Mouse (Mus musculus) monocyte, adult 5-6 weeks (primary cell): Measurements from ENCODE around the gene Fbxl13. TPM values are rescaled to one million over a fixed set of nuclear protein-coding genes. Genes with fewer than 3 reads are reported as not detected.

ENCODE experiments used
- ATAC-seq: fragments of 153-309, 156-312 bp; replicated peaks from 2 replicates; pipeline ENCODE4 v1.8.0; 2017; ENCODE audit warnings: mild to moderate bottlenecking; ENCODE audit not compliant: low TSS enrichment, insufficient number of reproducible peaks, severe bottlenecking, poor library complexity, low FRiP score
- total RNA-seq: library from RNA; stranded (forward); fragments of 200-1000, 200-491, 200-594 nt; gene quantifications from 3 replicates; pipeline ENCODE4 v1.2.3, GENCODE M21; 2017

The Fbxl13 gene
- total RNA-seq, 1 experiment from 2014 or later: not detected

DNA sequence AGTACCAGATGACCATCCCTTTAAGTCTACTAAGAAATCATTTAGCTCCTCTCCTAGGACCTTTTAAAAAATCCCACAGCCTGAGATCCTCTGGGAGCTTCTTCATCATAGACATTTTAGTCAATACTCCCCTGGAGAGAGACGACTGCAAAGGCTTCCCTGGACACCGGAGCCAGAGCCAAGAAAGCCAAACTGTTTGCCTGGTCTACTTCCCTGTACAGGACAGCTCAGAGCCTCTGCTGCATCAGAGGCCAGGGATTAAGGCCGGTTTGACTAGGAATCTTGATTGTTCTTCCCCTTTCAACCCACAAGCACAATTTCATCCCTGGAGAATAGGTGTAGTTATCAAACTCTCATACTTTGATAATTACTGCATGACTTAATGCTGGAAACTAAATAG, 148.6 kb downstream of the Fbxl13 start:
- no peak for ATAC-seq

- ATAC-seq: no peak
Measured at GRCm38 (mm10) chr5:21496321-21496720, 149.1 kb downstream of the Fbxl13 start.

GRCm38 (mm10) chr5:21494781-21495180, 150.7 kb downstream of the Fbxl13 start:
- no peak for ATAC-seq

- no peak for ATAC-seq
Measured at GRCm38 (mm10) chr5:21493294-21493999, 152.0 kb downstream of the Fbxl13 start.

DNA sequence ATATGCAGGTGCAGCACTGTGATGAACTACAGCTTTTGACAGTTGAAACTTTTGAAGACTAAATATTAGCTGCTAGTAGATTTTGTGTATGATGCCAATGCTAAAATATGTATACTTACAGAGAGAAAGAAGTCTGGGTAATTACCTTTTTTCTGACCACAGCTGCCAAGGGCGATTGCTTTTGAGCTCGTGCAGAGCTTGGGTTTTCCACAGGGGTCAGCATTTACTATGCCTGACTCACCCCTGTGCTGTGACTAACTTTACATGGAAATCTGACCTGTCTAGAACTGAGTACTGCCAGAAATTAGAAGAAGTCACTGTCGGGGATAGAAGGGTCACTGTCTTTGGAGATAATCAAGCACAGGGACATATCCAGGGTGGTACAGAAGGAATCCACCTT, 153.2 kb downstream of the Fbxl13 start:
- ATAC-seq: no peak

- ATAC-seq: no peak
Measured at GRCm38 (mm10) chr5:21491469-21491868, 154.0 kb downstream of the Fbxl13 start.

DNA sequence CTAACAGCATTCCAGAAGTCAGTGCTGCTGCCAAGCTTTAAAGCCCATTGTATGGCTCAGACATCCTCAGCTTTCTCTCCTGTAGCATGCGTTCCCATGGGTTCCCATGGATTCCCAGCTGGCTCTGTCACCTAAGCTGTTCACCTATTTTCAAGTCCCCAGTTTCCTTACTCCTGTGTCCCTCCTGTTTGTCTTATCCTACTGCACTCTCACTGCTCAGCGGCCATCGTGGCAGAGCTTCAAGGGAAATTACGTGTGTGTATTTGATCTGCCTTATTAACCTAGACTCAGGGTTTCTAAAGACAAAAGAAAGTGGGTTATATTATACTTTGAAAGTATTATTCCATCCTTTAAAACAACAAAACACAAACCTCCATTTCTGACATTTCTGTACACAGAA, 156.3 kb downstream of the Fbxl13 start:
- no peak for ATAC-seq

DNA sequence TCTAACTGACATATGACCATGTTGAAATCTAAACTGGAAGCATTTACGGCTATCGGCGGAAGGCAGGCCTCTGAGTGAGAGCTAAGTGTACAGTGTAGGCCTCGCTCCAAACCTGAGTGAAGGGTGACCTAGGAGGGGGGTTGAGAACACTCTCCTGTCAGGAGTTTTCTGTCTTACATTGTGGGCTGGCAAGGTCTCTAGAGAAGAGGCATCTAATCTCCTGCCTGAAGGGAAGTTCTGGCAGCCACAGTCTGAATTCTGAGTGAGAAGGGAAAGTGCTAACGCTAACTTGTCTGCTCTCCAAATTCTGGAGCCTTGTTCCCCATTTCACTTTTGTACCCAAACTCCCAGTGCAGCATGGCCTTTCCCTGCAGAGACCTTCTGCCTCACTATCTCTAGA, 156.9 kb downstream of the Fbxl13 start:
- ATAC-seq: no peak

DNA sequence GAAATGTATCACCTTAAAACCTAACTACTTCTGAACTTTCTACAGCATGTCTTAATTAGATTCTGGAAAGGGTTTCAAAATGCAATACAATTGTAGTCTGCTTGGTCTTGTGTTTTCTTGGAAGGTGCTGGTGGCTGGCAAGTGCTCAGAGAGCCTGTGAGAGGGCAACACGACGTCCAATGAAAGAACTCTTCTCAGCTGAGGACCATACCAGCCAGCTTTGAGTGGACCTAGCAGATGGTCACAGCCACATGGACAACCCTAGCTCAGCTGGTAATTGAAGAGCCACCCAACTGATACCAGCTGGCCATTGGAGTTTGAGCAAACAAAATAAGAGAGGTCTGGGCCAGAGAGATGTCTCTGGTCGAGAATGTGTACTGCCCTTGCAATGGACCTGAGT, 157.7 kb downstream of the Fbxl13 start:
- ATAC-seq: no peak

GRCm38 (mm10) chr5:21487306-21487705, 158.1 kb downstream of the Fbxl13 start:
- ATAC-seq: no peak

GRCm38 (mm10) chr5:21486798-21487197, 158.6 kb downstream of the Fbxl13 start:
- no peak for ATAC-seq

DNA sequence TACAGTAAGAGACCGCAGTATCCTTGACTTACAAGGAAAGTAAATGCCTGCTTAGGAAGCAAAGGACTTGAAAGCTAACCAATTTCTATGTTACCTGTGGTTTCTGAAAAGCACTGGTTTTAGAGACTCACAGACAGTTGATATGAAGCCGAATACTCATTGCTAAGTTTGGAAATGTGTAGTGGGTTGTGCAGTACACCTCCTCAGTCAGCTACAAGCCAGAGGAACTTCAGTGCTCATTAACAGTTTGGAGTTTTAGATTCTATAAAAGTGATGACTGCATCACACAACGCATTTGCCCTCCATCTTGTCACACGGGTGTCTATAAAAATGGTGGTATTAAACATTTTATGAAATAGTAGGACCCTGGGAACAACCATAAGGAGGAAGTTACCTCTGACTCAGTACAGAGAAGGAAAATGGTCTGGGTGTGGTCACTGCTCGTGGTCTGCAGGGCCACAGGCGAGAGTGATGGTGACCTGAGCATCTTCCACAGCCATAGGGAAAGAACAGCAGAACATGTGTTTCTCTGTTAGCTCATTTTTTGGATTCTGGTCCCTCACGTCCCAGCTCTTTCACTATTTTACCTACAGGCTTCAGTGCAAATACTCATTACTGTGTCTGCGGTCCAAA, 160.1 kb downstream of the Fbxl13 start:
- ATAC-seq: no peak

DNA sequence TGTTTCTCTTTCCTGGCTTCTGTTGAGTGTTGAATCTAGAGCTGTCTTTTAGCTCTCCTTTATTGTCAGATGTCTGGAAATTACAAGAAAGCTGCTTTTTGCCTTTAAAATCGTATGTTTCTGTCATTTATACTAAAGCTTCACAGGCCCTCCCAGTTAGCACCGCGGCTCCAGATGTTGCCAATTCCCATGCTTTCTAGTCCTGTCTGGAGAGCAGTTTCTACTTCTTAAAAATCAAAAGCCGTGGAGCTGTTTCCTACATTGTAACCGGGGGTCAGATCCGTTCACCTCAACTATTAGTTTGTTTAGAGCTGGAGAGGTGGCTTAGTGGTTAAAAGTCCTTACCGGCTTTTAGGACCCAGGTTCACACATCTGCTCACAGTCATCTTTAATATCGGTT, 162.2 kb downstream of the Fbxl13 start:
- no peak for ATAC-seq

- no peak for ATAC-seq
Measured at GRCm38 (mm10) chr5:21482446-21483222, 162.8 kb downstream of the Fbxl13 start.

DNA sequence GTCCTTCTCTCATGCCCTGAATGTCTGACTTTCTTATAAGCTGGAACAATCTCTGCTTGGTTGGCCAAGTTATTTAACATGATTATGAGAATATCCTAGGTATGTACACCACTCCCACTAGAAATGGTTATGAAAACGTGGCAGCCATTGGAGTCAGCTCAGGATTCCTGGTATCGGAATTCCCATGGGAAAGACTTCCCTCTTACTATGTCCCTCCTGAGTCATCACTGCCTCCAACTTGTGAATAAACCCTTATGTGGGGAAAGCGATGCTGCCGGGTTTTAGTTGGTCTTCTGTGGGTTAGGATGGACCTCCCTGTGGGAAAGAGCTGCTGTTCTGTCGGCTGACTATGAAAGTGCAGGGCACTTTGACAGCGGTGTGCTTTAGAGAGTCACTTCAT, 163.9 kb downstream of the Fbxl13 start:
- ATAC-seq: no peak

DNA sequence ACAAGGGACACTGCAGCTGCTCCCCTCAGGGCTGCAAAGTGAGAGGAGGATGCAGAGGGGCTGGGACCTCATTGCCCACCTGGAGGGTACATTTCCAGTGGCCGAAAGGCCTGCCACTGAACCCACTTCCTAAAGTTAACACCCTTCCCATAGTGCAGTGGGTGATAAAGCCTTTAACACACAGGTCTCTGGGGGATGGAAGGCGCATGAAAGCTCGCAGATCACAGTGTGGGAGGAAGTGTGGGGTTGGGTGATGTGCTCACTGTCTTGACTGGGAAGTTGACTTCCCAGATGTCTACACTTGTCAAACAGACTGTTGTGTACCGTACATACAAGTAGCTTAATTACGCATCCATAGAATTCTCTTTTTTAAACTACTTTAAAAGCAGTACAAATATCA, 165.7 kb downstream of the Fbxl13 start:
- ATAC-seq: no peak

- no peak for ATAC-seq
Measured at GRCm38 (mm10) chr5:21478428-21478827, 167.0 kb downstream of the Fbxl13 start.

DNA sequence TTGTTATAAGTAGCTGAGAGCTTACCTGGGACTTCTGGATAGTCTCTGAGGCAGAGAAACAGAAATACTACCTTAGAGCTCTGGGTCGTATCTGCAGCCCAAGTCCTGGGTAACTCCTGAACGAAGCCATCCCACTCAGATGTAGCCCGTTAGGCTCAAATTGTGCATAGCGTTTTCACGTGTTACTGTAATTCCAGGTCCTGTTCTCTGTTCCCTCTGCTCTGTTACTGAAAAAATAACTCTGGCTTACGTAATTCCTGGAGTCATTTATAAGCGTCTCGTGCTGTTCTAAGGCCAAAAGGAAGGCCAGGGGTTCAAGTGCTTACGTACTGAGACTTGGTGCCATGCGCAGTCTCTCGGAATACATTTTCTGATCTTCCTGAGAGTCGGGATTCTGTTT, 177.3 kb downstream of the Fbxl13 start:
- ATAC-seq: no peak

DNA sequence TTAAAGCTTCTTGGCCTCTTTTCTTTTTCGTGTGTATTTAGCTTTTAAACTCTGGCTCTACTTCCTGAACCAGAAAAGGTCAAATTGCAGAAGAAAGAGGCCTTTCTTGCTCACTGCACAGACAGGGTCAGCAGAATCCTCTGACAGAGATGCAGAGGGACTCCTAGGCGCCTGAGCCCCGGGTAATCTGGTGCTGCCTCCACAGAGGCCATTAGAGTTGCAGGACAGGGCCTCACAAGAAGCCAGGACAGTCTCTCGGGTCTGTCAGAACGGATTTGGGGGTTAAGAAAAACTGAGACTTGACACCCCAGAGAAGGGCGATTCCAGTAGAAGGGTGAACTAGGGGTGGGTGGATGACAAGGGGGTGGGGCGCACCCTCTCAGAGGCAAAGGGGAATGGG, 178.0 kb downstream of the Fbxl13 start:
- ATAC-seq: no peak
